29 mouse cellular contexts compared by ENCODE assay signal in the genomic region with DNA sequence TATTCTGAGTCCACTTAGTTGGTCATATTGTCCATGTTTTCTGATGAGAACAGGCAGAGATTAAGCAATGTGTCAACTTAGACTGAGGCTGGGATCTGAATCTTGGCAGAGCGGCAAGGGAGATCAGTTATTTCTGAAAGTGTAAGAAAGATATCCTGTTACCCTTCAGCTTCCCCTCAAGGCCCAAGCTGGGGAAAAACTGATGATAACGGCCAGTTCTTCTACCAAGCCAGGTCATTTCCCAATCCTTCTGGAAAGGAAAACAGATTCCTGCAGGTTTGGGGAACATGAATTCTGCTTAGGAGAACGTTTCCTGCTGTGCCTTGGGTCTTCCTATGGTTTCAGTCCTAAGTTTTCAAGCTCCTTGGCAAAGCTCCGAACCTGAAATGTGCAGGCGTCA.
DNase-seq lines count a peak whose midpoint lies in the region; ATAC-seq lines count a peak whose summit lies in the region.
"Had no signal": no experiment of that assay in that cellular context is flagged by ENCODE, and none has a peak within 500 bp of the region (broad histone marks: within the 10 kb centered on the region; RNA-seq: fewer than 3 reads in every experiment).

No protein-coding gene starts in this region.

- H3K4me1 ChIP-seq in embryonic facial prominence, embryonic 14.5 days (ENCODE audit: control insufficient read depth, insufficient read depth, low read length): peaks cover 15% of the 10 kb centered on the region
- H3K4me1 ChIP-seq in embryonic facial prominence, embryonic 10.5 days: peaks cover 14% of the 10 kb centered on the region
- H3K4me1 ChIP-seq in heart, embryonic 12.5 days (replicated peaks): peaks cover 4% of the 10 kb centered on the region
- no peaks in the 10 kb centered on the region for H3K4me1 ChIP-seq in hindbrain, embryonic 14.5 days (replicated peaks; ENCODE audit: control insufficient read depth, insufficient read depth, low read length)
- H3K4me1 ChIP-seq: intestine, embryonic 15.5 days; liver, embryonic 12.5 days had no signal

- no peak overlapping the region for H3K4me3 ChIP-seq in embryonic facial prominence, embryonic 14.5 days (ENCODE audit: low read depth, low read length)
- H3K4me3 ChIP-seq in embryonic facial prominence, embryonic 10.5 days: no peak overlapping the region
- no peak overlapping the region for H3K4me3 ChIP-seq in heart, embryonic 12.5 days
- no peak overlapping the region for H3K4me3 ChIP-seq in hindbrain, embryonic 14.5 days (replicated peaks; ENCODE audit: low read length)
- H3K4me3 ChIP-seq: embryonic facial prominence, embryonic 12.5 days; heart, embryonic 13.5 days; intestine, embryonic 15.5 days; liver, embryonic 12.5 days had no signal

- H3K9ac ChIP-seq in embryonic facial prominence, embryonic 14.5 days (ENCODE audit: low read depth, low read length): no peak overlapping the region
- no peak overlapping the region for H3K9ac ChIP-seq in heart, embryonic 12.5 days
- no peak overlapping the region for H3K9ac ChIP-seq in hindbrain, embryonic 14.5 days
- H3K9ac ChIP-seq: embryonic facial prominence, embryonic 12.5 days; heart, embryonic 13.5 days; intestine, embryonic 15.5 days; liver, embryonic 12.5 days; liver, postnatal 0 days had no signal

- H3K4me2 ChIP-seq in embryonic facial prominence, embryonic 14.5 days (ENCODE audit: low read depth, low read length): no peak overlapping the region
- no peak overlapping the region for H3K4me2 ChIP-seq in heart, embryonic 12.5 days
- H3K4me2 ChIP-seq in hindbrain, embryonic 14.5 days (replicated peaks): no peak overlapping the region
- H3K4me2 ChIP-seq: embryonic facial prominence, embryonic 12.5 days; heart, embryonic 13.5 days; intestine, embryonic 15.5 days; liver, embryonic 12.5 days had no signal

- no peak for ATAC-seq in embryonic facial prominence, embryonic 14.5 days (ENCODE audit: low read depth)
- no peak for ATAC-seq in heart, embryonic 12.5 days (ENCODE audit: insufficient number of reproducible peaks, low FRiP score)
- no peak for ATAC-seq in hindbrain, embryonic 14.5 days (ENCODE audit: low FRiP score)
- ATAC-seq: forebrain, embryonic 16.5 days; hindbrain, postnatal 0 days; intestine, embryonic 15.5 days; liver, embryonic 12.5 days; liver, postnatal 0 days; Patski had no signal

- DNase-seq in embryonic facial prominence, embryonic 14.5 days (ENCODE audit: low spot score): peak; percentile 21
- no peak for DNase-seq in embryonic facial prominence, embryonic 10.5 days (ENCODE audit: low spot score)
- DNase-seq in heart, adult 18-20 months: peak; percentile 39 to 68
- peak; percentile 57 for DNase-seq in NIH3T3 (ENCODE audit: low read depth)
- peak; percentile 13 for DNase-seq in lung, postnatal 14 days
- DNase-seq in hindbrain, embryonic 14.5 days (ENCODE audit: low spot score): no peak
- DNase-seq in embryo, embryonic 10.5 days (ENCODE audit: low spot score): no peak
- DNase-seq: adrenal gland, postnatal 25 days; cerebellum, adult 2 months; cerebellum, postnatal 14 days; heart, postnatal 10 days; kidney, adult 2 months; kidney, postnatal 4 days; left cerebral cortex, postnatal 4 days; liver, postnatal 0 days; midbrain, embryonic 14.5 days; retina, postnatal 1 day; right cerebral cortex, postnatal 14 days; thymus, postnatal 14 days had no signal

- WGBS in embryonic facial prominence, embryonic 14.5 days: 55% methylated on average over 5 of the region's 5 CpGs
- 77% methylated on average over 5 of the region's 5 CpGs for WGBS in embryonic facial prominence, embryonic 10.5 days
- 65% methylated on average over 5 of the region's 5 CpGs for WGBS in heart, embryonic 12.5 days
- WGBS in hindbrain, embryonic 14.5 days: 83% methylated on average over 5 of the region's 5 CpGs

- H3K9me3 ChIP-seq in embryonic facial prominence, embryonic 14.5 days (ENCODE audit: control insufficient read depth, low read length): no peaks in the 10 kb centered on the region
- no peaks in the 10 kb centered on the region for H3K9me3 ChIP-seq in embryonic facial prominence, embryonic 10.5 days
- no peaks in the 10 kb centered on the region for H3K9me3 ChIP-seq in heart, embryonic 12.5 days (replicated peaks)
- no peaks in the 10 kb centered on the region for H3K9me3 ChIP-seq in hindbrain, embryonic 14.5 days (ENCODE audit: control insufficient read depth, low read length)
- H3K9me3 ChIP-seq: embryonic facial prominence, embryonic 12.5 days; heart, embryonic 13.5 days; intestine, embryonic 15.5 days; liver, embryonic 12.5 days had no signal

- no peaks in the 10 kb centered on the region for H3K36me3 ChIP-seq in embryonic facial prominence, embryonic 14.5 days (ENCODE audit: control insufficient read depth, insufficient read depth, low read length)
- no peaks in the 10 kb centered on the region for H3K36me3 ChIP-seq in embryonic facial prominence, embryonic 10.5 days (replicated peaks)
- no peaks in the 10 kb centered on the region for H3K36me3 ChIP-seq in heart, embryonic 12.5 days
- H3K36me3 ChIP-seq in hindbrain, embryonic 14.5 days (replicated peaks; ENCODE audit: control insufficient read depth, insufficient read depth): no peaks in the 10 kb centered on the region
- H3K36me3 ChIP-seq: embryonic facial prominence, embryonic 12.5 days; G1E; heart, embryonic 13.5 days; intestine, embryonic 15.5 days; liver, embryonic 12.5 days had no signal

- no peak overlapping the region for H3K27ac ChIP-seq in embryonic facial prominence, embryonic 14.5 days (replicated peaks; ENCODE audit: low read depth, low read length)
- H3K27ac ChIP-seq in embryonic facial prominence, embryonic 10.5 days (replicated peaks): no peak overlapping the region
- H3K27ac ChIP-seq in heart, embryonic 12.5 days (ENCODE audit: poor library complexity, severe bottlenecking): no peak overlapping the region
- H3K27ac ChIP-seq in hindbrain, embryonic 14.5 days: no peak overlapping the region
- H3K27ac ChIP-seq: embryonic facial prominence, embryonic 12.5 days; heart, embryonic 13.5 days; hindbrain, postnatal 0 days; intestine, embryonic 15.5 days; kidney, postnatal 0 days; liver, embryonic 12.5 days had no signal

- H3K27me3 ChIP-seq in embryonic facial prominence, embryonic 14.5 days (replicated peaks; ENCODE audit: control insufficient read depth, insufficient read depth, low read length): no peaks in the 10 kb centered on the region
- no peaks in the 10 kb centered on the region for H3K27me3 ChIP-seq in embryonic facial prominence, embryonic 10.5 days (replicated peaks; ENCODE audit: low read depth, poor library complexity, severe bottlenecking)
- 0 out of 2 replicates have a peak, but pooled peaks cover 6% of the 10 kb centered on the region for H3K27me3 ChIP-seq in heart, embryonic 12.5 days (replicated peaks)
- H3K27me3 ChIP-seq in hindbrain, embryonic 14.5 days (ENCODE audit: control insufficient read depth, insufficient read depth, low read length): no peaks in the 10 kb centered on the region
- H3K27me3 ChIP-seq: embryonic facial prominence, embryonic 12.5 days; heart, embryonic 13.5 days; intestine, embryonic 15.5 days; liver, embryonic 12.5 days had no signal

Comparison
In these comparisons a context has a peak if more than half of its experiments do, and no peak if none do; other contexts are left out.
1. DNase-seq: peak in embryonic facial prominence, embryonic 14.5 days (single experiment), heart, adult 18-20 months (2 of 2), NIH3T3 (single experiment) and lung, postnatal 14 days (single experiment); none in embryonic facial prominence, embryonic 10.5 days (single experiment), hindbrain, embryonic 14.5 days (single experiment) and embryo, embryonic 10.5 days (single experiment).